Mouse (Mus musculus) cerebellum, adult 2 months (tissue): ENCODE data around the gene Inka1.

Experiments used
- CTCF ChIP-seq: fragments of 200-500 bp; IDR thresholded peaks from 2 replicates; pipeline ENCODE4 v1.5.1; 2011; ENCODE audit warnings: low read depth, mild to moderate bottlenecking, control low read depth, low read length, moderate library complexity, borderline replicate concordance; ENCODE audit not compliant: insufficient read depth
- POLR2A ChIP-seq: fragments of 200-500 bp; IDR thresholded peaks from 2 replicates; pipeline ENCODE4 v1.6.1; 2011; ENCODE audit warnings: low read length, control low read depth, borderline replicate concordance; ENCODE audit not compliant: insufficient read depth

DNA sequence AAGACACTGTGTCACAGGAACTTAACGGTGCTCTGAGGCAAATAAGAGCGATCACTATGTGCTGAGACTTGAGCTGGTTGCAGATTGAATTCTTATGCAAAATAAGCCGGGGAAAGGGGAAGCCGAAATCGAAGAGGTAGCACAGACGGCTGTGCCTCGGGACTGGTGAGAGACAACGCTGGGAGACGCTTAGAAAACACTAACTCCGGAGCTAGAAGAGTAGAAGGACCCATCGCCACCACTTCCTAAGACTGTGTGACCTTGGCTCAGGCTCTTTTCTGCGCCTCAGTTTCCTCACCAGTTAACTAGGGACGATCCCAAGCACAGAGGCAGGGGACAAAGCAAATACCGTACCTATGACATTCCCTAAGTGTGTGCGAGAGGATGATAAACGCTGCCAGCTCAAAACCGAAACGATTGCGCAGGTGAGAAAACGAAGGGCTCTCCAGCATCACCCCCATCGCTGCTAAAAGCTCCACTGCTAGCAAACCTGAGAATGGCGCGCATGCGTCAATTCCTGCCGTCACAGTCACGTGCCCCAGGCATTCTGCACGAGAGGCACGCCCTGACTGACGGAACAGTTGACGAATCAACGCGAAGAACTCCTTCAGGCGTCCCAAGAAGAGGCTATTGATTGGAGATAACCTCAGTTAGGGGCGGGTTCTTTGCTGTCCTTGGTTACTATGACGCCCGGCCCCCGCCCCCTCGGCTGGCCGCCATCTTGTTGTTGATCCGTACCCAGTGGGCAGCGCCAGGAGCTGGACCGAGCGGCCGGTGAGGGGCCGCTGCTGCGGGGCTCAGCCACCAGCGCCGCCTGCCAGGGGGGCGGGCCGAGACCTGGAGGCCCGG lies 16.5 kb upstream of the Inka1 start, which contains the start of gene Ip6k1:
- TF ChIP-seq POLR2A, result peak; percentile 99
- TF ChIP-seq CTCF, result no peak
